Mouse (Mus musculus) liver, embryonic 14.5 days (tissue): ENCODE data around the gene Inpp5b. TPM values are rescaled to one million over a fixed set of nuclear protein-coding genes. Genes with fewer than 3 reads are reported as not detected.

Experiments used
- ATAC-seq: fragments of 200-750 bp; cut with Nextera tagmentation; 2 replicates; pipeline ENCODE4 v1.8.0; 2017; ENCODE audit warnings: moderate number of reproducible peaks, mild to moderate bottlenecking, moderate library complexity; ENCODE audit not compliant: insufficient read depth
- DNase-seq, 3 experiments: peaks; one replicate each; pipeline ENCODE4 v3.0.0-alpha.2; 2012 to 2013; ENCODE audit warnings: low read depth in 3 of 3, low spot score in 3 of 3
- H3K27ac ChIP-seq: fragments of 300-500 bp; sonication (generic); 2 replicates; pipeline ENCODE4 v1.5.1; 2014; ENCODE audit warnings: moderate library complexity, mild to moderate bottlenecking, control low read depth, inconsistent platforms
- H3K27me3 ChIP-seq: fragments of 300-500 bp; sonication (generic); 2 replicates; pipeline ENCODE4 v1.6.1; 2014; ENCODE audit warnings: mild to moderate bottlenecking, low read length, moderate library complexity; ENCODE audit not compliant: control insufficient read depth, insufficient read depth
- H3K36me3 ChIP-seq: fragments of 300-500 bp; sonication (generic); replicated peaks from 2 replicates; pipeline ENCODE4 v1.6.1; 2014; ENCODE audit warnings: low read depth; ENCODE audit not compliant: control insufficient read depth, insufficient read depth
- H3K4me1 ChIP-seq, 2 experiments: fragments of 200-500 bp in 1 of 2; fragments of 300-500 bp in 1 of 2; sonication (generic) in 1 of 2; replicated peaks; 2 replicates each; pipeline ENCODE4 v1.6.1; 2012 to 2014; ENCODE audit warnings: antibody characterized with exemption in 1 of 2, inconsistent platforms in 1 of 2, low read length in 1 of 2; ENCODE audit not compliant: control insufficient read depth in 2 of 2, insufficient read depth in 2 of 2
- H3K4me2 ChIP-seq: fragments of 300-500 bp; sonication (generic); 2 replicates; pipeline ENCODE4 v1.6.1; 2014; ENCODE audit warnings: low read depth, mild to moderate bottlenecking, control low read depth, moderate library complexity
- H3K4me3 ChIP-seq, 2 experiments: fragments of 200-500 bp in 1 of 2; fragments of 300-500 bp in 1 of 2; sonication (generic) in 1 of 2; 2 replicates each; pipeline ENCODE4 v1.5.1; 2012 to 2014; ENCODE audit warnings: low read depth in 2 of 2, low read length in 2 of 2, mild to moderate bottlenecking in 2 of 2, control low read depth in 1 of 2, inconsistent platforms in 1 of 2, moderate library complexity in 1 of 2; ENCODE audit not compliant: insufficient read depth in 1 of 2
- H3K9ac ChIP-seq: fragments of 300-500 bp; sonication (generic); replicated peaks from 2 replicates; pipeline ENCODE4 v1.6.1; 2014; ENCODE audit warnings: mild to moderate bottlenecking, control low read depth, moderate library complexity
- H3K9me3 ChIP-seq: fragments of 300-500 bp; sonication (generic); 2 replicates; pipeline ENCODE4 v1.6.1; 2016; ENCODE audit warnings: low read length, mixed read lengths; ENCODE audit not compliant: control insufficient read depth
- CTCF ChIP-seq: IDR thresholded peaks from 2 replicates; pipeline ENCODE4 v1.5.1; 2016; ENCODE audit warnings: antibody characterized with exemption, low read depth, control low read depth
- EP300 ChIP-seq: IDR thresholded peaks from 2 replicates; pipeline ENCODE4 v1.6.1; 2016; ENCODE audit warnings: antibody characterized with exemption, low read depth
- WGBS: fragments of 180-500 bp; shearing (Covaris S2); extraction: QIAGEN DNeasy Blood & Tissue Kit; methylation state at CpG from one replicate; pipeline ENCODE4 v1.1.7; 2014; ENCODE audit not compliant: insufficient replicate concordance; 5-methylcytosine and 5-hydroxymethylcytosine counted together
- polyA plus RNA-seq, 2 experiments: library from polyadenylated mRNA; depleted of rRNA in 1 of 2; stranded (reverse) in 1 of 2; unstranded in 1 of 2; fragments of >200 nt; fragmentation: Nextera tagmentation in 1 of 2; extraction: Ambion mirVana in 1 of 2; gene quantifications; 2 replicates each; pipeline versions ENCODE4 v1.2.1 to v1.2.3; 2012 to 2014

The Inpp5b gene
- polyA plus RNA-seq, 2 experiments: 36.6 to 36.7 TPM

DNA sequence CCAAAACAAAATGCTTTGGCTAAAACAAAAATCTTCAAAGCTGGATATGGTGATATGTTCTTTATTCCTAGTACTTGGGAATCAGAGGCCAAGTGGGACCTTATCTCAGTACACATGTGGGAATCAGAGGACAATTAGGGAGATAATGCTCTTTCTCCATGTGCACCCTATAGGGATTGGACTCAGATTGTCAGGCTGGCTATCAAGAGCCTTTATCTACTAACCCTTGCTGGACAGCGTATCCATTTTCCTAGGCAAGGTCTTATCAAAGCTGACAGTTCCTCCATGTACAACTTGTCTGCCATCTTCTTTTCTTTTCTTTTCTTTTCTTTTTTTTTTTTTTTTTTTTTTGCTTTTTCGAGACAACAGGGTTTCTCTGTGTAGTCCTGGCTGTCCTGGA lies 31.8 kb downstream of the Inpp5b start:
- peaks cover 54 to 63% of the 10 kb centered on the region in 2 experiments for H3K4me1 ChIP-seq

DNA sequence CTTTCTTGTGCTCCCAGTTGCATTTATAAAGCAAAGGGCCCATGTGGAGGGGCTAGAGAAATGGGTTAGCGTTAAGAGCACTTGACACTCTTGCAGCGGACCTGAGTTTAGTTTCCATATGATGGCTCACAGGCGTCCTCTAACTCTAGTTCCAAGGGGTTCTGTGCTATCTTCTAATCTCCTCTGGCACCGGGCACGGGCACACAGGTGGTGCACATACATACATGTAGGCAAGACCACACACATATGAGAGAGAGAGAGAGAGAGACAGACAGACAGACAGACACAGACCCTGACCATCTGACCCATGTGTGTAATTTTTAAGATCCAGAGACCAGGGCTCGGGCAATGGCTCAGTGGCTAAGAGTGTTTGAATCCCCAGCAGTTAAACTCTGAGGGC lies 32.3 kb downstream of the Inpp5b start:
- Histone ChIP-seq H3K9ac (peak overlapping the region; percentile 56), H3K4me3 (peak overlapping the region; percentile 37 to 42), H3K4me1 (peaks cover 49 to 57% of the 10 kb centered on the region in 2 experiments), H3K36me3 (peaks cover 10% of the 10 kb centered on the region), H3K9me3 (no peaks in the 10 kb centered on the region), H3K27ac (peak overlapping the region; percentile 92), H3K4me2 (peak overlapping the region; percentile 78), H3K27me3 (no peaks in the 10 kb centered on the region)
- 46% methylated on average over 6 of the region's 6 CpGs for WGBS
- TF ChIP-seq CTCF (no peak), EP300 (no peak)
- ATAC-seq (peak; percentile 53), DNase-seq (no peak)

More for the DNA sequence above, 31.8 kb downstream of the Inpp5b start:
- H3K9me3 ChIP-seq: no peaks in the 10 kb centered on the region
- H3K4me2 ChIP-seq: peak overlapping the region; percentile 78
- DNase-seq: peak; percentile 47 to 61 (median 55)
- peak; percentile 14; the same call in 1 of the 2 replicates for ATAC-seq
- no peak for TF ChIP-seq CTCF
- peak; percentile 48; the same call in 1 of the 2 replicates for TF ChIP-seq EP300
- WGBS: 14% methylated on average over 2 of the region's 2 CpGs
- peak overlapping the region; percentile 29 for H3K27ac ChIP-seq
- peaks cover 6% of the 10 kb centered on the region for H3K36me3 ChIP-seq
- no peak overlapping the region; the same call in 1 of the 2 replicates for H3K9ac ChIP-seq
- no peaks in the 10 kb centered on the region for H3K27me3 ChIP-seq
- H3K4me3 ChIP-seq: no peak overlapping the region

DNA sequence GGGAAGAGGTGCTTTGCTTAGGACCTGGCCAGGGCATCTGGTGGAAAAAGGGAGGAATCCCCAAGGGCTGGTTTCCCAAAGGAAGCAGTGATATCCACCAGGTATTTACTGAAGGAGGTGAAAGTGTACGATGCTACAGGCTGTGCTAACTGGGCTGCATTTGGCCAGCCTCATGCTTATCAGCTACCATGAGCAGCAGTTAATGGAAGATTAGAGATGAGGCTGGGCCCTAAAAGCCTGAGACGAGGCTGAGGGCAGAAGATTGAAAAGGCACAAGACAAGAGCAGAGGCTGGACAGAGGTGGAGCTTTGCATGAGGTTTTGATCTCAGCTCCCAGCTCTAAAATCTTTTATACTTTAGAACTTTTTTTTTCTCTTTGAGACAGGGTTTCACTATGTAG lies 32.8 kb downstream of the Inpp5b start:
- Histone ChIP-seq H3K27me3 (no peaks in the 10 kb centered on the region), H3K27ac (peak overlapping the region; percentile 92), H3K9ac (peak overlapping the region; percentile 56), H3K4me1 (peaks cover 45 to 53% of the 10 kb centered on the region in 2 experiments), H3K4me2 (peak overlapping the region; percentile 78), H3K9me3 (no peaks in the 10 kb centered on the region), H3K36me3 (peaks cover 14% of the 10 kb centered on the region), H3K4me3 (peak overlapping the region; percentile 37 to 42)
- 11% methylated on average over 2 of the region's 2 CpGs for WGBS
- ATAC-seq (peak; percentile 95), DNase-seq (peak; percentile 84 to 88 (median 86))
- TF ChIP-seq EP300: peak; percentile 95
- TF ChIP-seq CTCF: no peak

DNA sequence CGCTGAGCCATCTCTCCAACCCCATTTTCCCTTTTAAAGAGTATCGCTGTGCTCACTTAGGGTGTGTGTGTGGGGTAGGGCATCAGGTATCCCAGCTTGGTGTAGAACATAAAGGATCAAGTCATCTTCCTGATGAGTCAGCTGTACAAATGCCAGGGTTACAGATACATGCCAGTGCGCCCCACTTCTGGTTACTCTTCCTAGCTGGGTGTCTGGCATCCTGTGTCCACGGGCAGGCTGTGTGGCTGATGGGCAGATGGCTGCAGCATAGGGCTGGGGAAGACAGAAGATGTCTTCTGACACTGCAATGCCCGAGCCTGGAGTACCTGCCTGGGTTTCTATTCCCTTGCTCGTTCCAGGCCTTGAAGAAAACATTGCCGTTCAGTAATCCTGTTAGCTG lies 39.7 kb downstream of the Inpp5b start:
- TF ChIP-seq EP300 (no peak), CTCF (no peak)
- Histone ChIP-seq H3K27me3 (no peaks in the 10 kb centered on the region), H3K36me3 (peaks cover 70% of the 10 kb centered on the region), H3K9me3 (no peaks in the 10 kb centered on the region), H3K4me2 (no peak overlapping the region), H3K9ac (no peak overlapping the region), H3K4me3 (no peak overlapping the region), H3K27ac (no peak overlapping the region), H3K4me1 (0 out of 4 replicates have a peak, but pooled peaks cover 0 to under 1% of the 10 kb centered on the region in 2 experiments)
- DNase-seq (no peak), ATAC-seq (no peak)
- 87% methylated on average over 7 of the region's 7 CpGs for WGBS

DNA sequence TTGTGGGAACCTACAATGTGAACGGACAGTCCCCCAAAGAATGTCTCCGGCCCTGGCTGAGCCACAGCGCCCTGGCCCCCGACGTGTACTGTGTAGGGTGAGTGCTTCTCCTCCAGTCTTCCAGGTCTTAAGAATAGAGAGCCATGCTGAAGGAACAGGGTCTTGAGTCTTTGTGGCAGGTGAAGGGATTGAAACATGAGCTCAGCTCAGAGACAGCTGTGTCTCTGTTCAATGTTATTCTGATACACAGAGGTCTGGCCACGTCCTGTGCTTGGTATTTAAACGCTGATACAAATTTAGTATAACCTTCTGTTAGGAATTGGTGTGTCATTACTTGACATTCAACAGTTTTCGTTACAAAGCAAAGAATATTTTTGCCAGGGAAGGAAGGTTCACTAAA lies 40.7 kb downstream of the Inpp5b start:
- peaks cover 77% of the 10 kb centered on the region for H3K36me3 ChIP-seq
- DNase-seq: no peak

More for the DNA sequence above, 40.7 kb downstream of the Inpp5b start:
- Histone ChIP-seq H3K9me3 (no peaks in the 10 kb centered on the region), H3K4me2 (no peak overlapping the region), H3K27me3 (no peaks in the 10 kb centered on the region), H3K4me1 (no peaks in the 10 kb centered on the region), H3K4me3 (no peak overlapping the region), H3K9ac (no peak overlapping the region), H3K27ac (no peak overlapping the region)
- ATAC-seq: no peak
- TF ChIP-seq CTCF: no peak
- TF ChIP-seq EP300: no peak
- WGBS: 88% methylated on average over 8 of the region's 8 CpGs
